Mouse (Mus musculus) CD4-positive, CD25-positive, alpha-beta regulatory T cell, adult 4 months (primary cell): ENCODE measurements around the gene Pdcd2l. TPM values are rescaled to one million over a fixed set of nuclear protein-coding genes. Genes with fewer than 3 reads are reported as not detected.

Experiments
- ATAC-seq: one replicate; pipeline ENCODE4 v1.8.0; 2017
- polyA plus RNA-seq, 2 experiments: library from polyadenylated mRNA; unstranded; fragments of 100-300 nt; shearing (Covaris generic); gene quantifications; one replicate each; pipeline ENCODE4 v1.2.1; 2017

Pdcd2l gene
- polyA plus RNA-seq, 2 experiments from 2014 or later: 27.0 to 30.8 TPM

DNA sequence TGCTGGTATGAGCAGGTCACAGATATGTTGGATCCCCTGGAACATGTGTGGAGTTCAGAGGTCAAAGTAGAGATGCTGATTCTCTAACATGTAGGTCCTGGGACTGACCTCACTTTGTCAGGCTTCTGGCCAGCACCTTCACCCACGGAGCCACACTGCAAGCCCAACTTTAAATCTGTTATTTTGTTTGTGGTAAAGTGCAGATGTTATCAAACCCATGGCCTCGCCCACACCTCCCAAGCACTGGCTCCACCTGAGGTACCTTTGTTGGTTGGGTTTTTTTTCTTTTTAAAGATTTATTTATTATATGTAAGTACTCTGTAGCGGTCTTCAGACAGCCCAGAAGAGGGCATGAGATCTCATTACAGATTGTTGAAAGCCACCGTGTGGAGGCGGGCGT, 57.0 kb downstream of the Pdcd2l start:
- no peak for ATAC-seq

Other genes starting within 250 kb of the Pdcd2l start
- not detected for gene Scgb2b27, start 182.7 kb downstream of the Pdcd2l start, polyA plus RNA-seq
- gene Scgb1b27, start 175.2 kb downstream of the Pdcd2l start, polyA plus RNA-seq: not detected
- gene Scgb1b30, start 101.2 kb downstream of the Pdcd2l start, polyA plus RNA-seq: not detected
- gene Wtip, start 63.4 kb downstream of the Pdcd2l start, polyA plus RNA-seq: not detected
- 10 to 100 TPM; 79.0 to 92.8 TPM for gene Uba2, start 27.1 kb downstream of the Pdcd2l start, polyA plus RNA-seq
- 100 to 1,000 TPM; 458 to 463 TPM for gene Gpi1, start 33.7 kb upstream of the Pdcd2l start, polyA plus RNA-seq
- gene Gm6096, start 54.4 kb upstream of the Pdcd2l start, polyA plus RNA-seq: 1 to 10 TPM in 1 of 2 experiments, not detected in 1; 1.6 TPM
- 10 to 100 TPM; 22.7 to 30.8 TPM for gene 4931406P16Rik, start 116.9 kb upstream of the Pdcd2l start, polyA plus RNA-seq
- 10 to 100 TPM; 30.7 to 49.8 TPM for gene Lsm14a, start 196.7 kb upstream of the Pdcd2l start, polyA plus RNA-seq